Mouse (Mus musculus): ENCODE measurements around the gene Eps15l1. TPM values are rescaled to one million over a fixed set of nuclear protein-coding genes. Genes with fewer than 3 reads are reported as not detected.

The Eps15l1 gene
- polyA plus RNA-seq, 1 experiment from 2014 or later = 74.3 TPM

GRCm38 (mm10) chr8:72337034-72337433, 84.2 kb downstream of the Eps15l1 start:
- Histone ChIP-seq H3K36me3 (peaks cover 63% of the 10 kb centered on the region), H3K27ac (no peak overlapping the region), H3K9me3 (no peaks in the 10 kb centered on the region), H3K4me1 (replicated peaks) (peaks cover 8% of the 10 kb centered on the region), H3K4me3 (no peak overlapping the region), H3K27me3 (ENCODE audit: insufficient read depth, poor library complexity, severe bottlenecking) (no peaks in the 10 kb centered on the region)
- no peak for DNase-seq (ENCODE audit: low spot score)

GRCm38 (mm10) chr8:72336273-72336672, 85.0 kb downstream of the Eps15l1 start:
- peaks cover 8% of the 10 kb centered on the region for H3K4me1 ChIP-seq (replicated peaks)
- no peaks in the 10 kb centered on the region for H3K27me3 ChIP-seq (ENCODE audit: insufficient read depth, poor library complexity, severe bottlenecking)
- H3K4me3 ChIP-seq = no peak overlapping the region
- 77% methylated on average over 2 of the region's 2 CpGs for WGBS
- no peak overlapping the region for H3K27ac ChIP-seq
- no peaks in the 10 kb centered on the region for H3K9me3 ChIP-seq
- no peak for DNase-seq (ENCODE audit: low spot score)
- H3K36me3 ChIP-seq = peaks cover 55% of the 10 kb centered on the region

DNA sequence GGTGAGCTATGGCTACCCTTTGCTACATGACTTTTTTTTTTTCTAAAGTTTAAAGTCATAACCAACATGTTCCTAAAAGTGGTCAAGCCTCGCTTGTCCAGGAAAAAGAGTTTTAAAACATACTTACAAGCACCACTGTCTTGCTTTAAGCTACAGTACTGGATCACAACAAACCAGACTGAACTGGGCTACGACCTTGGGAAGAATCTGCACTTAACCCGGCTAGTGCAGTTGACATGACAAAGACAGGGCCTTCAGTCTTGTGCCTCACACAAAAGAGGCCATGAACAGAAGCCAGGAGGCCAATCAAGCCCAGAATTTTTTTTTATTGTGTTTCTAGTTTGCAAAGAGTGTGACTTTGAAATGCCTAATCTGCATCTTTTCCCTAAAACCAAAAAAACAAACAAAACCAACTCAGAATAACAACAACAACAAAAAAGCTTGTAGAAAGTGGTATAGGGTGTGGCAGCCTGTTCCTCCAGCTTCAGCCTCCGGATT, 87.1 kb downstream of the Eps15l1 start:
- no peaks in the 10 kb centered on the region for H3K27me3 ChIP-seq (ENCODE audit: insufficient read depth, poor library complexity, severe bottlenecking)
- H3K4me1 ChIP-seq (replicated peaks) = peaks cover 8% of the 10 kb centered on the region
- H3K36me3 ChIP-seq = peaks cover 34% of the 10 kb centered on the region
- 76% methylated on average over 4 of the region's 4 CpGs for WGBS
- H3K9me3 ChIP-seq = no peaks in the 10 kb centered on the region
- DNase-seq (ENCODE audit: low spot score) = no peak
- H3K27ac ChIP-seq = no peak overlapping the region
- no peak overlapping the region for H3K4me3 ChIP-seq

- Histone ChIP-seq H3K27ac (no peak overlapping the region), H3K4me1 (replicated peaks) (peaks cover 8% of the 10 kb centered on the region), H3K27me3 (ENCODE audit: insufficient read depth, poor library complexity, severe bottlenecking) (no peaks in the 10 kb centered on the region), H3K9me3 (no peaks in the 10 kb centered on the region), H3K36me3 (peaks cover 28% of the 10 kb centered on the region), H3K4me3 (no peak overlapping the region)
- no peak for DNase-seq (ENCODE audit: low spot score)
- 47% methylated on average over 3 of the region's 3 CpGs for WGBS
These were observed 87.7 kb downstream of the Eps15l1 start for GRCm38 (mm10) chr8:72333429-72334143.

- Histone ChIP-seq H3K4me3 (no peak overlapping the region), H3K36me3 (peaks cover 11% of the 10 kb centered on the region), H3K27ac (no peak overlapping the region), H3K27me3 (ENCODE audit: insufficient read depth, poor library complexity, severe bottlenecking) (no peaks in the 10 kb centered on the region), H3K4me1 (replicated peaks) (peaks cover 8% of the 10 kb centered on the region), H3K9me3 (no peaks in the 10 kb centered on the region)
- no peak for DNase-seq (ENCODE audit: low spot score)
- WGBS = 96% methylated on average over 4 of the region's 4 CpGs
These were observed 89.6 kb downstream of the Eps15l1 start for GRCm38 (mm10) chr8:72331631-72332030.

DNA sequence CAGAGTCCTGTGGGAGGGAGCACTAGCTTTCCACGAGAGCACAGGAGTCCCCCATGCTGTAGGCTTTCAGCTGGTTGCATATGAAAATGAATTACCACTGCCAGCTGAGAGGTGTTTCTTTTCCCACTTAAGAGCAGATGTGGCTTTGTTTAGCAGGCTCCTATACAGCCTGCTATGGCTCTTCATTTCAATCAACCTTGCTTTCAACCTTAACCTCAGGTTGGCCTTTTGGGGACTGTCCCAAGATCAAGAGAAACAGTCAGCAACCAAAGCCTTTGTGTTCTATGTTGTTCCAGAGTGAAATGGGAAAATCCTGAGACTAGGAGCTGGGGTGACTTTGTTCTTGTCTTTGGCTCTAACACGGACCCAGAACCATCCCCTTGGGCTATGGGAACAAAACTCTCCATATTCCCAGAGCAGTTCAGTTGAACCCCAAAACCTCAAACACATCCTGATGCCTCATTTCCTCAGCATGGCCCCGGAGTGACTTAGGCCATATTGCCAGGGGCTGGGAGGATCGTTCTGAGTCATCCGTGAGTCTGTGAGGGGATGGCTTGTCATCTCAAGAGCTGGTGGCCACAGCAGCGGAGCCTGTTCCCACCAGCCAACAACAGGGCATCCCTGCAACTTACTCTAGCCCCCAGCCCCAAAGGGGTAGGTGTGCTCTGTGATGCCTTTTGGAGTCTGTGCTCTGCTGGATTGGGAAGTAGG, 90.3 kb downstream of the Eps15l1 start:
- WGBS = 90% methylated on average over 6 of the region's 6 CpGs
- Histone ChIP-seq H3K27ac (no peak overlapping the region), H3K4me1 (replicated peaks) (peaks cover 8% of the 10 kb centered on the region), H3K9me3 (no peaks in the 10 kb centered on the region), H3K27me3 (ENCODE audit: insufficient read depth, poor library complexity, severe bottlenecking) (no peaks in the 10 kb centered on the region), H3K36me3 (peaks cover 11% of the 10 kb centered on the region), H3K4me3 (no peak overlapping the region)
- DNase-seq (ENCODE audit: low spot score) = no peak

DNA sequence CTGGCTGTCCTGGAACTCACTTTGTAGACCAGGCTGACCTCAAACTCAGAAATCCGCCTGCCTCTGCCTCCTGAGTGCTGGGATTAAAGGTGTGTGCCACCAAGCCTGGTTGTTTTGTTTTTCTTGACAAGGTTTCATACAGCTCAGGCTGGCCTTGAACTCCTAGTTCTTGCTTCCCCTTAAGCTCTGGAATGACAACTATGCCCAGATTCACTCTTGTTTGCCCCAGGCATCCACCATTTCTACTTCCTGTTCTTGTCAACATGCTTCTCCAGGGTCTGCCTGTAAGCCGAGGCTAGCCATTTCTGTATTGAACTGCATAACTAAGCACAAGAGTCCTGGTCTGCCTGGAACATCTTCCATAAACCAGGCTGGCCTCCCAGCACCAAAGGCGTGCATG, 92.1 kb downstream of the Eps15l1 start:
- H3K9me3 ChIP-seq = no peaks in the 10 kb centered on the region
- H3K4me1 ChIP-seq (replicated peaks) = peaks cover 8% of the 10 kb centered on the region
- no peaks in the 10 kb centered on the region for H3K36me3 ChIP-seq
- H3K4me3 ChIP-seq = no peak overlapping the region
- no peak for DNase-seq (ENCODE audit: low spot score)
- no peak overlapping the region for H3K27ac ChIP-seq
- WGBS = 88% methylated on average over 3 of the region's 3 CpGs
- H3K27me3 ChIP-seq (ENCODE audit: insufficient read depth, poor library complexity, severe bottlenecking) = 0 out of 2 replicates have a peak, but pooled peaks cover 6% of the 10 kb centered on the region

GRCm38 (mm10) chr8:72324708-72325107, 96.6 kb downstream of the Eps15l1 start:
- DNase-seq (ENCODE audit: low spot score) = no peak
- WGBS = 86% methylated on average over 2 of the region's 2 CpGs
- H3K9me3 ChIP-seq = no peaks in the 10 kb centered on the region

DNA sequence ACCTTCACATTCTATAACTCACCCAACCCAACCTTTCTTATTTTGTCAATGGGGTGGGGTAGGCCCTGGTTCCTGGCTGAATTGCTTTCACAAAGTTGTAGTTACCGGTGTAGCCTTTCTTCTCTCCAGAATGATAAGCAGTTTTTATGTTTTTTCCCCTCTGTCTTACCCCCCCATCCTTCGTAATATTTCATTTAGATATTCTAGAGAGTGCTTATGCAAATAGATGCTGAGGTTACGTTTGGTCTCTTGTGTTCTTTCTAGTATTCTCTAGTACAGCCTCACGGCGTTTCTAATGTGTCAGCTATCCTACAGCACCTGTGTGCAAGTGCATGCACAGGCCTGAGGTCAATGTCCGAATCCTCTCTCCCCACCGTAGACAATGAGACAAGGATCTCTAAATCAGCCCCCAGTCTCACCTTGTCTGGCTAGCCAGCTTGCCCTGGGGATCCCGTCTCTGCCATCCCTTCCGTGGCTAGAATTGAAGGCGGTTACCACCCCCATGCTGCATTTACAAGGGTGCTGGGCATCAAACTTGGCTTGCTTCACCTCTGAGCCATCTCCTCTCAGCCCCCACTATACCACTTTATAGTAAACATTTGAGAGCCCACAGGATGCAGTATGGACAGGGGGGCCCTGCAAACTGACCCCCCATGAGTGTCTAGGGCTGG, 97.1 kb downstream of the Eps15l1 start:
- Histone ChIP-seq H3K9me3 (no peaks in the 10 kb centered on the region), H3K4me3 (no peak overlapping the region), H3K27me3 (ENCODE audit: insufficient read depth, poor library complexity, severe bottlenecking) (peaks cover 52% of the 10 kb centered on the region), H3K36me3 (no peaks in the 10 kb centered on the region), H3K4me1 (replicated peaks) (peaks cover 15% of the 10 kb centered on the region), H3K27ac (no peak overlapping the region)
- DNase-seq (ENCODE audit: low spot score) = no peak
- 85% methylated on average over 10 of the region's 10 CpGs for WGBS

More at GRCm38 (mm10) chr8:72324708-72325107, 96.6 kb downstream of the Eps15l1 start:
- Histone ChIP-seq H3K36me3 (no peaks in the 10 kb centered on the region), H3K4me3 (no peak overlapping the region), H3K27me3 (ENCODE audit: insufficient read depth, poor library complexity, severe bottlenecking) (peaks cover 46% of the 10 kb centered on the region), H3K27ac (no peak overlapping the region), H3K4me1 (replicated peaks) (peaks cover 10% of the 10 kb centered on the region)

DNA sequence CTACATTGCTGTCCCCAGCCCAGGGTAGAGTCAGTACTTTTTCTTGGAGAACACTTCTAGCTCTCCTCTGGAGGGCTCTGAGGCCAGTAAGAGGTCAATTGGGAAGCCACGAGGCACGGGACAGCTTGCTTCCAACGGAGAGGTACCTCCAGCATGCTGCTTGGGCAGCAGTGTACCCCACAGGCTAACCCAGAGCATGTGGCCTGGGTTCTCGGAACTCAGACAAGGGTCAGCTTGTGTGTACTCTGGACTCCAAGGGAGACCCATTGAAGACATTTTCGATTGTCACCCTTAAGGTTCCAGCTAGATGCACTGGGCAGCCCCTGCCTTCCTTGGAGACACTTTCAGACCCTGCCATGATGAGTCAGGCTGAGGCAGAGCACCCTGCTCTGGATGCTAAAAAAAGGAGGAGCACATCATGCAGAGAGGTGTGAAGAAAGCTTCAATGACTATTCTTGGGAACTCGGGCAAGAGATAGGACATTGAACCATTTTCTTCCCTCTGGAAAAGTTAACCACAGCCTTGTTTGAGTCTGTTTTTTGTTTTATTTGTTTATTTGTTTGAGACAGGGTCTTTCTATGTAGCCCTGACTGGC, 98.0 kb downstream of the Eps15l1 start:
- DNase-seq (ENCODE audit: low spot score) = no peak
- Histone ChIP-seq H3K36me3 (no peaks in the 10 kb centered on the region), H3K9me3 (no peaks in the 10 kb centered on the region), H3K4me3 (no peak overlapping the region), H3K27ac (no peak overlapping the region), H3K4me1 (replicated peaks) (peaks cover 25% of the 10 kb centered on the region), H3K27me3 (ENCODE audit: insufficient read depth, poor library complexity, severe bottlenecking) (peaks cover 57% of the 10 kb centered on the region)
- WGBS = 74% methylated on average over 6 of the region's 6 CpGs

DNA sequence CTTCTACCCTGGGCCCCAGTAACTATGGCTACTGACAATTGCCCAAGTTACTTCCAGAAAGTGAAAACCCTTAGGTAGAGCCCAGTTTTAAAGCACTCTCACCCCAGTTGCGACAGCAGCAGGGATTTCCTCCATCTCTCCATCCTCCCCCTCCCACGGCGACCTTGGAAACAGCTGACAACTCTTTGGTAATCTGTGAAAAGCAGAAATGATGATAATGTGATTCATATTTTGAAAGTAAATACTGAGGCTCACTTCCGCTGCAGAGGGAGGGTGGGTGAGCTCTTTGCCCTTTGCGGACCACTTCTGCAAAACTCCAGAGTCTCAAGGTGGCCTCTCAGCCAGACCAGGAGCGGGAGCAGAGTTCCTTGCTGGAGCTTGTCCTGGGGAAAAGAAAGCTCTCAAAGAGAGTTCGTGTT, 98.8 kb downstream of the Eps15l1 start:
- Histone ChIP-seq H3K9me3 (no peaks in the 10 kb centered on the region), H3K27me3 (ENCODE audit: insufficient read depth, poor library complexity, severe bottlenecking) (peaks cover 63% of the 10 kb centered on the region), H3K4me1 (replicated peaks) (peaks cover 31% of the 10 kb centered on the region), H3K27ac (no peak overlapping the region), H3K4me3 (no peak overlapping the region), H3K36me3 (no peaks in the 10 kb centered on the region)
- WGBS = 77% methylated on average over 7 of the region's 7 CpGs
- no peak for DNase-seq (ENCODE audit: low spot score)

DNA sequence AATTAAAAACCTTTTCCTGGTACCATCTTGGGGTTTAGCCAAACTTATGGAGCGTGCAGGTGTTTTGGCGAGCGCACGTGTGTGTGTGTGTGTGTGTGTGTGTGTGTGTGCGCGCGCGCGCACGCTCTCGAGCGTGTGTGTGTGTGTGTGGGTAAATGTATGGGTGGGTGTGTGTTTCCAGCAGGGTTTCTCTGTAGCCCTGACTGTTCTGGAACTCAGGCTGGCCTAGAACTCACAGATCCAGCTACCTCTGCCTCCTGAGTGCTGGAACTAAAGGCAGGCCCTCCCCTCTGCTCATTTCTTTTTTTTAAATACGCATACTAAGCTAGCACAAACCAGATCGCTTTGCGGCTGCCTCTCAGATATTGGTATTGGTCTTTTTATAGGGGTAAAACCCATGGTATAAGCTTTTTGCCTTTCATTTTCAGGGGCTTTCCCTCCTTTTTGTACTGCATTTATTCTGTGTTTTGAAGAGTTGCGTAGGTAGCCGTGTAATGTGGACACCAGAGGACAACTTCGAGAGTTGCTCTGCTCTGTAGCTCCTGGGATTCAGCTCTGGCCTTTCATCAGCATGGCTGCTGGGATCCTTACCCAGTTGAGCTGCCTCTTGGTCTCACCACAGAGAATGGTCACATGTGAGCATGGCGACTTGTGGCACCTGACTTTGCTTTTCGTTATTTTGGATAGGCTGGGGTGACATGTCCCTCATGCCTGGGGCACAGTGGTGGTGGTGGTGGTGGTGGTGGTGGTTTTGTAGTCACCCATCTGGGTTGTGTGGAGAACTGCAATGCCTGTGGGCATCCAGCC, 99.4 kb downstream of the Eps15l1 start:
- H3K9me3 ChIP-seq = no peaks in the 10 kb centered on the region
- H3K4me3 ChIP-seq = no peak overlapping the region
- peaks cover 64% of the 10 kb centered on the region for H3K27me3 ChIP-seq (ENCODE audit: insufficient read depth, poor library complexity, severe bottlenecking)
- H3K27ac ChIP-seq = no peak overlapping the region
- H3K4me1 ChIP-seq (replicated peaks) = peaks cover 32% of the 10 kb centered on the region
- no peak for DNase-seq (ENCODE audit: low spot score)
- 90% methylated on average over 20 of the region's 20 CpGs for WGBS
- no peaks in the 10 kb centered on the region for H3K36me3 ChIP-seq
